Mouse (Mus musculus) heart, embryonic 15.5 days (tissue): ENCODE data around the gene Fpgs. TPM values are rescaled to one million over a fixed set of nuclear protein-coding genes. Genes with fewer than 3 reads are reported as not detected.

ENCODE experiments used
- ATAC-seq: fragments of 200-750 bp; cut with Nextera tagmentation; replicated peaks from 2 replicates; pipeline ENCODE4 v1.8.0; 2017; ENCODE audit warnings: low read depth, moderate TSS enrichment; ENCODE audit not compliant: insufficient number of reproducible peaks, insufficient read depth, low FRiP score
- H3K27ac ChIP-seq: fragments of 300-500 bp; sonication (generic); 2 replicates; pipeline ENCODE4 v1.5.1; 2015; ENCODE audit warnings: mild to moderate bottlenecking, inconsistent platforms
- H3K27me3 ChIP-seq: fragments of 300-500 bp; sonication (generic); 2 replicates; pipeline ENCODE4 v1.6.1; 2015; ENCODE audit warnings: inconsistent platforms
- H3K36me3 ChIP-seq: fragments of 300-500 bp; sonication (generic); 2 replicates; pipeline ENCODE4 v1.6.1; 2015; ENCODE audit warnings: mild to moderate bottlenecking, inconsistent platforms
- H3K4me1 ChIP-seq: fragments of 300-500 bp; sonication (generic); replicated peaks from 2 replicates; pipeline ENCODE4 v1.6.1; 2015; ENCODE audit warnings: inconsistent platforms
- H3K4me2 ChIP-seq: fragments of 300-500 bp; sonication (generic); 2 replicates; pipeline ENCODE4 v1.6.1; 2015; ENCODE audit warnings: inconsistent platforms, mild to moderate bottlenecking, moderate library complexity
- H3K4me3 ChIP-seq: fragments of 300-500 bp; sonication (generic); 2 replicates; pipeline ENCODE4 v1.5.1; 2015; ENCODE audit warnings: mild to moderate bottlenecking, inconsistent platforms
- H3K9ac ChIP-seq: fragments of 300-500 bp; sonication (generic); 2 replicates; pipeline ENCODE4 v1.6.1; 2015; ENCODE audit warnings: mild to moderate bottlenecking, inconsistent platforms
- H3K9me3 ChIP-seq: fragments of 300-500 bp; sonication (generic); replicated peaks from 2 replicates; pipeline ENCODE4 v1.6.1; 2016; ENCODE audit warnings: inconsistent platforms
- WGBS: fragments of 180-500 bp; shearing (Covaris S2); methylation state at CpG from one replicate; pipeline ENCODE4 v1.1.7; 2015; ENCODE audit warnings: mixed read lengths; 5-methylcytosine and 5-hydroxymethylcytosine counted together
- polyA plus RNA-seq: library from polyadenylated mRNA; unstranded; fragments of >200 nt; fragmentation: Nextera tagmentation; extraction: Ambion mirVana; gene quantifications from 2 replicates; pipeline ENCODE4 v1.2.1, GENCODE M21; 2015

Fpgs gene
- polyA plus RNA-seq, 1 experiment from 2014 or later: 13.8 TPM

DNA sequence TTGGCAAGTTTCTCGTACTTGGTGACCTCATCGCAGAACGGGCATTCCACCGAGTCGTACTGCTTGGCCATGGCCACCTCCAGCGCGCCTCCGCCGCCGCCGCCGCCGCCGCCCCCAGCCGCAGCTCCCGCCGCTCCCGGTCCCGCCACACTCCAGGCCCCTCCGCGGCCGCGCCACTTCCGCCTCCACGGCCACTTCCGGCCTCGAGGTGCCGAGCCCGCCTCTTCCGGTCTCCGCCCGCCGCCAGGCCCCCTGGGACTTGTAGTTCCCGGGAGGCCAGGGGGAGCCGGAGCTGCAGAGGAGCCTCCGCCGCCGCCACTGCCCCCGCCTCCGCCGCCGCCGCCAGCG, 8.6 kb upstream of the Fpgs start:
- under 1% methylated on average over 40 of the region's 44 CpGs for WGBS
- peaks cover 31% of the 10 kb centered on the region for H3K36me3 ChIP-seq
- ATAC-seq: peak; percentile 89

DNA sequence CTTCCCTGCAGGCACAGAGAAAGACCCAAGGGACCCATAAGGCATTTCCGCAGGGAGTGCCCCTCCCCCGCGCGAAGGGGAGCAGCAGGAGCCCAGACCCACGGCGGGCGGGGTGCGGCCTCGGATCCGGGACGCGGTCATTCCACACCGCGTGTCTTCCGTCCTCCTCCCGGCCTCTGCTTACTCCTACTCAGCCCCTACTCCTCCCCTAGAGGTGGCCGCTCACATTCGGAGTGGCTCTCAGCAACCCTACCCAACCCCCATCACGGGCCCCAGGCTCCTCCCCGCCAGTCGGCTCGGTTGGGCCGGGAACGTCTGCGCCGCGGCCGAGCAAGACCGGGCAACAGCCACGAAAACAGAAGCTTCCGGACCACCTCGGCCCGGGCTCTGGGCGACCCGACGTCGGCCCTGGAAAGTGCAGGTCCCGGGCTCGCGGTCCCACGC, 8.2 kb upstream of the Fpgs start:
- whole genome bisulfite sequencing: under 1% methylated on average over 41 of the region's 41 CpGs
- peak; percentile 41 for ATAC-seq
- H3K4me1 ChIP-seq: peaks cover 28% of the 10 kb centered on the region

More for the DNA sequence above, 8.6 kb upstream of the Fpgs start:
- Histone ChIP-seq H3K4me1 (peaks cover 28% of the 10 kb centered on the region), H3K4me2 (peak overlapping the region; percentile 86), H3K9me3 (no peaks in the 10 kb centered on the region), H3K9ac (peak overlapping the region; percentile 88), H3K27me3 (no peaks in the 10 kb centered on the region), H3K4me3 (peak overlapping the region; percentile 91), H3K27ac (peak overlapping the region; percentile 99)

DNA sequence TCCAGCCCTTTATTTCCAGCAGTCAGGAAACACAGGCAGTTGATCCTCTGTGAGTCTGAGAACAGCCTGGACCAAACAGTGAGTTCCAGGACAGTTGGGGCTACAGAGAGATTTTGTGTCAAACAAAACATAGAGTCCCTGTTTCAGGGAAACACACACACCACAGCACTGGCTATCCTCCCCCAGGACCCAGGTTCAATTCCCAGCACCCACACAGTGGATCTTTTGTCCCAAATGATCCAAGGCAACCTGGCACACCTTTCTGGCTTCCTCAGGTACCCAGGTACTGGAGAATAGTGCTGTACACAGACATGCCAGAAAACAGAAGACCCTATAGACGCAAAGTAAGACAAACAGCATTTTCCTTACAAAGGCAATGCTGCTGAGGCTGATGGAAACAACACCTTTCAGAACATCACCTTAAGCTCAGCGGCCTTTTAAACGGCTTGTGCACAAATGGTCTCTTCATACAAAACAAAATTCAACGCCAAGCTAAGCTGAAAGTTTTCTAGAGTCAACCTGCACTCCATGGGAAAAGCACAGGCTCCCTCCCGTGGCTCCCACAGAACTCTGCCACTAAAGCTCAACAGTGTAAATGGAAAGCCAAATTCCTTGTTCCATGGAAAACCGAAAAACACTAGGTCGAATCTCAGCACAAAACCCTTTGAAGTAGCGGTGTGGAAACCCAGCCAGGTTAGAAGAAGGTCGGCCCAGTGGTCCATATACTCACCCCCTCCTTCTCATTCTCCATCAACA, 7.5 kb upstream of the Fpgs start:
- Histone ChIP-seq H3K27ac (peak overlapping the region; percentile 99), H3K4me3 (peak overlapping the region; percentile 91), H3K9me3 (no peaks in the 10 kb centered on the region), H3K4me1 (peaks cover 28% of the 10 kb centered on the region), H3K27me3 (no peaks in the 10 kb centered on the region), H3K9ac (peak overlapping the region; percentile 88), H3K36me3 (peaks cover 41% of the 10 kb centered on the region), H3K4me2 (peak overlapping the region; percentile 86)
- WGBS: 25% methylated on average over 9 of the region's 9 CpGs
- no peak for ATAC-seq

More for the DNA sequence above, 8.2 kb upstream of the Fpgs start:
- Histone ChIP-seq H3K9ac (peak overlapping the region; percentile 88), H3K27ac (peak overlapping the region; percentile 99), H3K9me3 (no peaks in the 10 kb centered on the region), H3K36me3 (peaks cover 35% of the 10 kb centered on the region), H3K4me2 (peak overlapping the region; percentile 86), H3K27me3 (no peaks in the 10 kb centered on the region), H3K4me3 (peak overlapping the region; percentile 91)

DNA sequence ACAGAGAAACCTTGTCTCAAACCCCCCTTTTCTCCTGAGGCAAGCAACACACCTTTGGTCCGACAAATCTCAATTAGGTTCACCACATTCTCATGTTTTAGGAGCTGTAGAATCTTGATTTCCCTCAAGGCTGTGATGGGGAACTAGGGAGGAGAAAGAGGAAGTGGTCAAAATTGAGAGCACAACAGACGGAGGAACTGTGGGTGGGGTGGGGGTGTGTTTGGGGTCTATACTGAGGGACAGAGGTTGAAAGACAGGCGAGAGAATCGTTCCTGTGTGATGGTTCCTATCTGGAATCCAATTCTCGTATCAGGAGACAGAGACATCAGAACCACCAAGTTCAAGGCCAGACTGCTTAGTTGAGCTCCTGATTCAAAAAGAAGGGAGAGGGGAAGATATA, 6.5 kb upstream of the Fpgs start:
- no peaks in the 10 kb centered on the region for H3K27me3 ChIP-seq
- peaks cover 52% of the 10 kb centered on the region for H3K36me3 ChIP-seq
- no peaks in the 10 kb centered on the region for H3K9me3 ChIP-seq
- H3K9ac ChIP-seq: no peak overlapping the region
- no peak overlapping the region for H3K4me3 ChIP-seq
- no peak for ATAC-seq
- peaks cover 27% of the 10 kb centered on the region for H3K4me1 ChIP-seq
- WGBS: 82% methylated on average over 5 of the region's 5 CpGs
- H3K4me2 ChIP-seq: no peak overlapping the region
- H3K27ac ChIP-seq: no peak overlapping the region

DNA sequence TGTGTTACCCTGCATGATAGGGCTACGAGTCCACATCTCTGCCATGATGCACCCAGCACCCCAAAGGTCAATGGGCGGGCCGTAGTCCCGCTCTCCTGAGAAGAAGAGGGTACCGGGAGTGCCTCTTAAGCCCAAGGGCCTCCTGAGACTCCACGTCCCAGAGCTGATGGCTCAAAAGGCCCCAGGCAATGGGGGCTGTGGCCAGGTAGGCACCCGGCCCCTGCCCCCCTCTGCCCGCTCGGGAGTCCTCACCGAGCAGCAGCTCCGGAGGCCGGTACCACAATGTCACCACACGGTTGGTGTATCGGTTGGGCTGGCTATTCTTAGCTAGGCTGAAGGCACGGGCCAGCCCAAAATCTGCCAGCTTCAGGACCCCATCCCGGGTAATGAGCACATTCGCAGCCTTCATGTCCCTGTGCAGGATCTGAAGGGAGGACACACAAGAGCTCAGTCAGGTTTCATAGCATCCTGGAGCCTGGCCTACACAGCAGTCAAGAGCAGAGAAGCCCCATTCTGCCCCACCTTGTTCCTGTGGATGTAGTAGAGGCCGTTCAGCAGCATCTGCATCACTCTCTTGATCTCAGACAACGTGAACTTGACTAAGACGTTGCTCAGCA, 5.7 kb upstream of the Fpgs start:
- Histone ChIP-seq H3K27ac (no peak overlapping the region), H3K4me2 (no peak overlapping the region), H3K9ac (no peak overlapping the region), H3K4me1 (peaks cover 19% of the 10 kb centered on the region), H3K36me3 (peaks cover 60% of the 10 kb centered on the region), H3K4me3 (no peak overlapping the region), H3K27me3 (no peaks in the 10 kb centered on the region), H3K9me3 (no peaks in the 10 kb centered on the region)
- no peak for ATAC-seq
- 86% methylated on average over 20 of the region's 20 CpGs for WGBS

DNA sequence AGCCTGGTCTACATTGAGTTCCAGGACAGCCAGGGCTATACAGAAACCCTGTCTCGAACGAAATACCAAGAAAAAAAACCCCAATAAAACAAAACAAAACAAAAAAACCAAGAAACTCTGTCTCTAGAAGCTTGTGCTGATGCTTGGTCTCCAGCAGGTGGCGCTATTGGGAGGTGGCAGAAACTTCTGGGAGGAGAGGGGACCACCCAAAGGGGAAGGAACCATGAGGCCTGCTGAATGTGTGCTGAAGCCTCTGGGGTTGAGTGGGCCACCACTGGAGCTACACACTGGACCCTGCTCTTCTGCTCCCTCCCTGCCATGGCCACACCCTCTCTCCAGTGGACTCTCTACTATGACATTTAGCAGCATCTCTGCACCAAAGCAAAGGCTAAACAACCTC, 4.7 kb upstream of the Fpgs start:
- no peak overlapping the region for H3K9ac ChIP-seq
- peaks cover 69% of the 10 kb centered on the region for H3K36me3 ChIP-seq
- no peak overlapping the region for H3K4me3 ChIP-seq
- 39% methylated on average over 3 of the region's 3 CpGs for WGBS
- H3K4me1 ChIP-seq: peaks cover 12% of the 10 kb centered on the region
- no peak overlapping the region for H3K4me2 ChIP-seq
- no peak for ATAC-seq
- H3K27ac ChIP-seq: no peak overlapping the region
- no peaks in the 10 kb centered on the region for H3K9me3 ChIP-seq
- no peaks in the 10 kb centered on the region for H3K27me3 ChIP-seq

DNA sequence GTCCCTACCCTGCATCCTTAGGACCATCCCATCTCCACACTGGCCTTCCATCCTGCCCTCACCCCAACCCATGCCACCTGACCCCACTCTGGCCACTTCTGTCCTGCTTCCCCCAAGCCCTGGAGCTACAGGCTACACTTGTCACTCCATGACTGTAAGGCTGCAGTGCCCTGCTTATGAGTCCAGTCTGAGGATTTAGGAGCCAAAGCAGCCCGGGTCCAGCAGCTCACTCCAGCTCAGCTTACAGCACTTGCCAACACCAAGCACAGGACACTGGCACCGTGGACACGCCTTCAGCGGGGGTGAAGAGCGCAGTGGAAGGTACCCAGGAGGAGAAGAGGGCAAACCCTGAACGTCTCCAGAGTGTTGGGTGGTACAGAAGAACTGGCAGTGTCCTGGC, 3.0 kb upstream of the Fpgs start:
- Histone ChIP-seq H3K27me3 (no peaks in the 10 kb centered on the region), H3K4me3 (no peak overlapping the region), H3K27ac (no peak overlapping the region), H3K9ac (no peak overlapping the region), H3K4me2 (no peak overlapping the region), H3K9me3 (no peaks in the 10 kb centered on the region), H3K36me3 (peaks cover 69% of the 10 kb centered on the region), H3K4me1 (peaks cover 10% of the 10 kb centered on the region)
- WGBS: 91% methylated on average over 6 of the region's 6 CpGs
- ATAC-seq: no peak

DNA sequence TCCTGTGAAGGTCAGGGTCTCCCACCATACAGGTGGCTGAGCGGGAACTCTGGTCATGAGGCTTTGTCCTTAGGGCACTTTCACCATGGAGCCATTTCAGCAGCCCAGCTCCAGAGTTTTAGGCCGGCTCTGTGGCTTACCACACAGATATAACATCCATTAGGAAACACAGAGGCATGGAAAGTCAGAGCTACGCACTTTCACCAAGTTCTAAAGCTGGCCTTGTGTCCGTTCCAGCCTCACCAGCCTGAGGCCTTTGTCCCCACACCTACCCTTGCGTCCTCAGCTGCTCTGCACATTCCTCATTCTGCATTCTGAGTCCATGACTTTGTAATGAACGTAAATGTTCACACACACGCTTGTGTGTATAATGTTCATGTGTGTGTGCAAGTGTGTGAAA, 1.1 kb upstream of the Fpgs start:
- 85% methylated on average over 7 of the region's 7 CpGs for WGBS
- Histone ChIP-seq H3K4me1 (no peaks in the 10 kb centered on the region), H3K27ac (no peak overlapping the region), H3K4me2 (no peak overlapping the region), H3K4me3 (no peak overlapping the region), H3K36me3 (peaks cover 62% of the 10 kb centered on the region), H3K9me3 (no peaks in the 10 kb centered on the region), H3K9ac (no peak overlapping the region), H3K27me3 (no peaks in the 10 kb centered on the region)
- no peak for ATAC-seq

DNA sequence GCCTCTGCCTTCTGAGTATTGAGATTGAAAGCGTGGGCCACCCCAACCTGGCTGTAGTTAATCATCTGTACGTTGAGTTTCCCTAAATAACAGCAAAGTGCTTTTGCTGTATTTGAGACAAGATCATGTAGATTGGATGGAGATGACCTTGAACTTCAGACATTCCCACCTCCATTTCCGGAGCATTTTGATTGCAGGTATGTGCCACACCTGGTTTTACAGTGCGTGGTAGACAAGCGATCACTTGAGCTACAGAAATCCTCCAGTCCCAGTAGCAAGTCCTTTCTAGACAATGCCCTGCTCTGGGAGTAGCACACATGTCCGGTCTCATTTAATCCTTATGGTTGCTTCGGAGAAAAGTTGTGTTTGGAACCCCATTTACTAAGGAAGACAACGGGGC, 899 bp downstream of the Fpgs start:
- ATAC-seq: no peak
- Histone ChIP-seq H3K36me3 (peaks cover 43% of the 10 kb centered on the region), H3K4me2 (no peak overlapping the region), H3K4me1 (no peaks in the 10 kb centered on the region), H3K9ac (no peak overlapping the region), H3K9me3 (no peaks in the 10 kb centered on the region), H3K27ac (no peak overlapping the region), H3K4me3 (no peak overlapping the region), H3K27me3 (no peaks in the 10 kb centered on the region)
- 88% methylated on average over 8 of the region's 8 CpGs for WGBS

DNA sequence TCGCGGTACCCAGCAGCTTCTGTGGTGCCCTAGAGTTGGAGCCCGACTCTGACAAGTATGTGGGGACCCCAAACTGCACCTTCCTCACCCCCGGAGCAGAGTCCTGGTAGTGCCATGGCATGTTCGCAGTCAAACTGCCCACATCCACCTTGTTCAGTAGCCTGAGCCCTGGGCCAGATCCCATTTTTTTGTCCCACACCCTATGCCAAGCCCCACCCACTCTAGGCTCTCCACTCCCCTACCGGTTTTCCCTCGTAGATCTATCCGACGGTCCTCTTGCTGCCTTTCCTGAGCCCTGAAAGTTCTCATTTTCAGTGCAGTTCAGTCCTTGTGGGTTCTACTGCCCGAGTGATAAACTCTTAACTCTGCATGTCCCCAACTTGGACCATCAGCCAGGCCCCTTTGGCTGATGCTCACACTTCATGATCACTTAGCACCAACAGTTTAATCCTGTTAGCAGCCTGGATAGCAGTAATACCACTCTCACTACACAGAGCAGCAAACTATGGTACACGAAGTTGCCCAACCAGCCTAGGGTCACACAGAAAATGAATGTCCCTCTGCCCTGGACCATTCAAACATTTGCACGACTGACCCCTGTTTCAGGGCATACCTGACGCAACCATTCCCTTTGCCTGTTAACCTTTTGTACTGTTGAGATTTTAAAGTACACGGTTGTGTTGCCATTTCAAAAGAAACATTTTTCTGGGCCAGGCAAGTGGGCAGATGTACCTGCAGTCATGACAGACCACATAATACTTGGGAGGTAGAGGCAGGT, 2.8 kb downstream of the Fpgs start:
- 78% methylated on average over 14 of the region's 14 CpGs for WGBS
- H3K9ac ChIP-seq: no peak overlapping the region
- no peak overlapping the region for H3K4me3 ChIP-seq
- peaks cover 24% of the 10 kb centered on the region for H3K36me3 ChIP-seq
- ATAC-seq: no peak
- H3K4me2 ChIP-seq: no peak overlapping the region
- H3K27ac ChIP-seq: no peak overlapping the region
- H3K27me3 ChIP-seq: no peaks in the 10 kb centered on the region
- no peaks in the 10 kb centered on the region for H3K9me3 ChIP-seq
- H3K4me1 ChIP-seq: no peaks in the 10 kb centered on the region

DNA sequence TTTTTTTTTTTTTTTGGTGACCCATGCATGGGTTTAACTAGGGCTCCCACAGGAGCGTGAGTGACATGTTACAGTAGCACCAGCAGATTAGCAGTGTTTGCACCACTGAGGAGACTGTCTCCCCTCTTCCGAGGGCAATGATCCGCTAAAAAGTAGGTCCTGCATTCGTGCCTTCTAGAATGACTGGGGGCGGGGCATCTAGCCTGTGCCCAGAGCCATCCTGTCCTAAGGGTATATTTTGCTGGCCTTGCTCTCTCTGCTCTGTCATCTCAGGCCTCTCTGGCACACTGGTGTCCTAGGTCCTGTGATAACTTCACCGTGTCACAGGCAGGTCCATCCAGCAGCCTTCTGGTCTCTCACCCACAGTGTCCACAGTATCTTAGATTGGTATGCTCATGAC, 4.3 kb downstream of the Fpgs start:
- WGBS: 80% methylated on average over 6 of the region's 6 CpGs
- Histone ChIP-seq H3K27ac (no peak overlapping the region), H3K9me3 (no peaks in the 10 kb centered on the region), H3K9ac (no peak overlapping the region), H3K4me1 (peaks cover 2% of the 10 kb centered on the region; the same call in 1 of the 2 replicates), H3K4me2 (no peak overlapping the region), H3K4me3 (no peak overlapping the region), H3K36me3 (peaks cover 10% of the 10 kb centered on the region; the same call in 1 of the 2 replicates), H3K27me3 (no peaks in the 10 kb centered on the region)
- peak; percentile 11; the same call in 1 of the 2 replicates for ATAC-seq
